Mouse (Mus musculus): ENCODE data around the gene Tuba3b. TPM values are rescaled to one million over a fixed set of nuclear protein-coding genes. Genes with fewer than 3 reads are reported as not detected.

The Tuba3b gene
- polyA plus RNA-seq (2014; fragmentation: Nextera tagmentation; extraction: Ambion mirVana) = not detected in 2 replicates

GRCm38 (mm10) chr6:145615666-145616210 lies at the start of gene Tuba3b:
Gene Tuba3b, plus strand, starts transcription at chr6:145615757.
- DNase-seq (ENCODE audit: low spot score) = no peak
- no peak within 1 kb of the TSS for H3K27ac ChIP-seq (ENCODE audit: low read depth, low read length)
- WGBS = 96% methylated on average over 31 of the region's 31 CpGs
- no peak within 1 kb of the TSS for H3K9ac ChIP-seq (ENCODE audit: low read depth, low read length)
- no peaks in the 10 kb centered on the region for H3K9me3 ChIP-seq (ENCODE audit: control insufficient read depth, low read length)
- no peak within 1 kb of the TSS for H3K4me3 ChIP-seq (ENCODE audit: low read depth, low read length)
- no peak for ATAC-seq (ENCODE audit: low FRiP score)
- H3K4me2 ChIP-seq (replicated peaks; ENCODE audit: low read depth, low read length) = no peak within 1 kb of the TSS
- H3K4me1 ChIP-seq (replicated peaks; ENCODE audit: control insufficient read depth, insufficient read depth, low read length) = no peaks in the 10 kb centered on the region
- H3K27me3 ChIP-seq (ENCODE audit: control insufficient read depth, insufficient read depth, low read length) = no peaks in the 10 kb centered on the region
- no peaks in the 10 kb centered on the region for H3K36me3 ChIP-seq (ENCODE audit: control insufficient read depth, insufficient read depth, low read length)

- WGBS = 73% methylated on average over 8 of the region's 8 CpGs
Measured at GRCm38 (mm10) chr6:145567296-145567695, 48.3 kb upstream of the Tuba3b start.

GRCm38 (mm10) chr6:145567832-145568231 lies 47.7 kb upstream of the Tuba3b start:
- no peak overlapping the region for H3K4me3 ChIP-seq (ENCODE audit: low read depth, low read length)
- DNase-seq (ENCODE audit: low spot score) = no peak
- no peaks in the 10 kb centered on the region for H3K9me3 ChIP-seq (ENCODE audit: control insufficient read depth, low read length)
- no peak overlapping the region for H3K9ac ChIP-seq (ENCODE audit: low read depth, low read length)
- no peaks in the 10 kb centered on the region for H3K4me1 ChIP-seq (replicated peaks; ENCODE audit: control insufficient read depth, insufficient read depth, low read length)
- no peak overlapping the region for H3K27ac ChIP-seq (ENCODE audit: low read depth, low read length)
- 91% methylated on average over 3 of the region's 3 CpGs for WGBS
- no peaks in the 10 kb centered on the region for H3K36me3 ChIP-seq (ENCODE audit: control insufficient read depth, insufficient read depth, low read length)
- H3K4me2 ChIP-seq (replicated peaks; ENCODE audit: low read depth, low read length) = no peak overlapping the region
- no peak for ATAC-seq (ENCODE audit: low FRiP score)
- no peaks in the 10 kb centered on the region for H3K27me3 ChIP-seq (ENCODE audit: control insufficient read depth, insufficient read depth, low read length)

More at GRCm38 (mm10) chr6:145567296-145567695, 48.3 kb upstream of the Tuba3b start:
- no peaks in the 10 kb centered on the region for H3K9me3 ChIP-seq (ENCODE audit: control insufficient read depth, low read length)
- no peak for DNase-seq (ENCODE audit: low spot score)
- no peaks in the 10 kb centered on the region for H3K27me3 ChIP-seq (ENCODE audit: control insufficient read depth, insufficient read depth, low read length)
- H3K9ac ChIP-seq (ENCODE audit: low read depth, low read length) = no peak overlapping the region
- H3K4me3 ChIP-seq (ENCODE audit: low read depth, low read length) = no peak overlapping the region
- H3K27ac ChIP-seq (ENCODE audit: low read depth, low read length) = no peak overlapping the region
- H3K36me3 ChIP-seq (ENCODE audit: control insufficient read depth, insufficient read depth, low read length) = no peaks in the 10 kb centered on the region
- ATAC-seq (ENCODE audit: low FRiP score) = no peak
- no peaks in the 10 kb centered on the region for H3K4me1 ChIP-seq (replicated peaks; ENCODE audit: control insufficient read depth, insufficient read depth, low read length)
- no peak overlapping the region for H3K4me2 ChIP-seq (replicated peaks; ENCODE audit: low read depth, low read length)

- no peak overlapping the region for H3K4me2 ChIP-seq (replicated peaks; ENCODE audit: low read depth, low read length)
- no peaks in the 10 kb centered on the region for H3K9me3 ChIP-seq (ENCODE audit: control insufficient read depth, low read length)
- ATAC-seq (ENCODE audit: low FRiP score) (no peak), DNase-seq (ENCODE audit: low spot score) (no peak)
- H3K36me3 ChIP-seq (ENCODE audit: control insufficient read depth, insufficient read depth, low read length) = no peaks in the 10 kb centered on the region
- 86% methylated on average over 3 of the region's 3 CpGs for WGBS
- H3K9ac ChIP-seq (ENCODE audit: low read depth, low read length) = no peak overlapping the region
- no peak overlapping the region for H3K4me3 ChIP-seq (ENCODE audit: low read depth, low read length)
- H3K4me1 ChIP-seq (replicated peaks; ENCODE audit: control insufficient read depth, insufficient read depth, low read length) = no peaks in the 10 kb centered on the region
- H3K27me3 ChIP-seq (ENCODE audit: control insufficient read depth, insufficient read depth, low read length) = no peaks in the 10 kb centered on the region
- H3K27ac ChIP-seq (ENCODE audit: low read depth, low read length) = no peak overlapping the region
Measured at GRCm38 (mm10) chr6:145568701-145569100, 46.9 kb upstream of the Tuba3b start.

- H3K27ac ChIP-seq (ENCODE audit: low read depth, low read length) = no peak overlapping the region
- H3K4me1 ChIP-seq (replicated peaks; ENCODE audit: control insufficient read depth, insufficient read depth, low read length) = no peaks in the 10 kb centered on the region
- WGBS = 89% methylated on average over 6 of the region's 6 CpGs
- no peak for DNase-seq (ENCODE audit: low spot score)
- no peaks in the 10 kb centered on the region for H3K27me3 ChIP-seq (ENCODE audit: control insufficient read depth, insufficient read depth, low read length)
- no peak overlapping the region for H3K4me2 ChIP-seq (replicated peaks; ENCODE audit: low read depth, low read length)
- H3K36me3 ChIP-seq (ENCODE audit: control insufficient read depth, insufficient read depth, low read length) = no peaks in the 10 kb centered on the region
- no peaks in the 10 kb centered on the region for H3K9me3 ChIP-seq (ENCODE audit: control insufficient read depth, low read length)
- no peak overlapping the region for H3K9ac ChIP-seq (ENCODE audit: low read depth, low read length)
- no peak overlapping the region for H3K4me3 ChIP-seq (ENCODE audit: low read depth, low read length)
- no peak for ATAC-seq (ENCODE audit: low FRiP score)
Measured at GRCm38 (mm10) chr6:145573250-145574013, 42.1 kb upstream of the Tuba3b start.

GRCm38 (mm10) chr6:145576762-145577161 lies 38.8 kb upstream of the Tuba3b start:
- H3K9me3 ChIP-seq (ENCODE audit: control insufficient read depth, low read length) = no peaks in the 10 kb centered on the region
- 96% methylated on average over 4 of the region's 4 CpGs for WGBS
- H3K36me3 ChIP-seq (ENCODE audit: control insufficient read depth, insufficient read depth, low read length) = no peaks in the 10 kb centered on the region
- H3K27me3 ChIP-seq (ENCODE audit: control insufficient read depth, insufficient read depth, low read length) = no peaks in the 10 kb centered on the region
- no peak for DNase-seq (ENCODE audit: low spot score)
- ATAC-seq (ENCODE audit: low FRiP score) = no peak
- no peak overlapping the region for H3K4me3 ChIP-seq (ENCODE audit: low read depth, low read length)
- H3K27ac ChIP-seq (ENCODE audit: low read depth, low read length) = no peak overlapping the region
- no peak overlapping the region for H3K9ac ChIP-seq (ENCODE audit: low read depth, low read length)
- no peak overlapping the region for H3K4me2 ChIP-seq (replicated peaks; ENCODE audit: low read depth, low read length)
- 0 out of 2 replicates have a peak, but pooled peaks cover 2% of the 10 kb centered on the region for H3K4me1 ChIP-seq (replicated peaks; ENCODE audit: control insufficient read depth, insufficient read depth, low read length)

- no peak for DNase-seq (ENCODE audit: low spot score)
- H3K27ac ChIP-seq (ENCODE audit: low read depth, low read length) = peak overlapping the region; percentile 47; the same call in 1 of the 2 replicates
- 0 out of 2 replicates have a peak, but pooled peaks cover 2% of the 10 kb centered on the region for H3K4me1 ChIP-seq (replicated peaks; ENCODE audit: control insufficient read depth, insufficient read depth, low read length)
- H3K9me3 ChIP-seq (ENCODE audit: control insufficient read depth, low read length) = no peaks in the 10 kb centered on the region
- H3K36me3 ChIP-seq (ENCODE audit: control insufficient read depth, insufficient read depth, low read length) = no peaks in the 10 kb centered on the region
- no peak overlapping the region for H3K9ac ChIP-seq (ENCODE audit: low read depth, low read length)
- WGBS = 45% methylated on average over 10 of the region's 10 CpGs
- no peak for ATAC-seq (ENCODE audit: low FRiP score)
- H3K4me3 ChIP-seq (ENCODE audit: low read depth, low read length) = no peak overlapping the region
- H3K27me3 ChIP-seq (ENCODE audit: control insufficient read depth, insufficient read depth, low read length) = no peaks in the 10 kb centered on the region
- no peak overlapping the region for H3K4me2 ChIP-seq (replicated peaks; ENCODE audit: low read depth, low read length)
Measured at GRCm38 (mm10) chr6:145578457-145579185, 36.9 kb upstream of the Tuba3b start.

GRCm38 (mm10) chr6:145579761-145580160 lies 35.8 kb upstream of the Tuba3b start:
- Histone ChIP-seq H3K27me3 (ENCODE audit: control insufficient read depth, insufficient read depth, low read length) (no peaks in the 10 kb centered on the region), H3K4me3 (ENCODE audit: low read depth, low read length) (no peak overlapping the region), H3K27ac (ENCODE audit: low read depth, low read length) (no peak overlapping the region), H3K9me3 (ENCODE audit: control insufficient read depth, low read length) (no peaks in the 10 kb centered on the region), H3K4me2 (replicated peaks; ENCODE audit: low read depth, low read length) (no peak overlapping the region), H3K4me1 (replicated peaks; ENCODE audit: control insufficient read depth, insufficient read depth, low read length) (0 out of 2 replicates have a peak, but pooled peaks cover 2% of the 10 kb centered on the region), H3K36me3 (ENCODE audit: control insufficient read depth, insufficient read depth, low read length) (no peaks in the 10 kb centered on the region), H3K9ac (ENCODE audit: low read depth, low read length) (no peak overlapping the region)
- DNase-seq (ENCODE audit: low spot score) = no peak
- 84% methylated on average over 3 of the region's 3 CpGs for WGBS
- no peak for ATAC-seq (ENCODE audit: low FRiP score)
